Comparison of ENCODE assay signal across 10 mouse cellular contexts in genomic region chr12:34051112-34051511, GRCm38 (mm10).
A peak's percentile ranks its signal among the peaks of the same experiment; 100 is the strongest.
DNase-seq lines count a peak whose midpoint lies in the region; ATAC-seq and TF ChIP-seq lines count a peak whose summit lies in the region.
"Had no signal": no experiment of that assay in that cellular context is flagged by ENCODE, and none has a peak within 500 bp of the region (broad histone marks: within the 10 kb centered on the region; RNA-seq: fewer than 3 reads in every experiment).

No protein-coding gene starts in this region.

- intact Hi-C loops in heart, adult 2 months (cut with DNase I) = no loop called here
- intact Hi-C loops in heart, postnatal 14 days (cut with DNase I) = no loop called here

- no peak overlapping the region for H3K27ac ChIP-seq in heart, adult 2 months
- peak overlapping the region; percentile 76 for H3K27ac ChIP-seq in embryonic facial prominence, embryonic 13.5 days
- H3K27ac ChIP-seq: hindbrain, embryonic 15.5 days; liver, embryonic 14.5 days had no signal

- H3K4me3 ChIP-seq in heart, adult 2 months = no peak overlapping the region
- no peak overlapping the region for H3K4me3 ChIP-seq in embryonic facial prominence, embryonic 13.5 days
- H3K4me3 ChIP-seq: hindbrain, embryonic 15.5 days had no signal

- no peak overlapping the region for H3K9ac ChIP-seq in heart, adult 2 months (ENCODE audit: low read depth, low read length)
- H3K9ac ChIP-seq in embryonic facial prominence, embryonic 13.5 days = no peak overlapping the region
- H3K9ac ChIP-seq: hindbrain, embryonic 15.5 days; liver, embryonic 14.5 days had no signal

- H3K36me3 ChIP-seq in heart, adult 2 months (ENCODE audit: control insufficient read depth, insufficient read depth, low read length) = no peaks in the 10 kb centered on the region
- H3K36me3 ChIP-seq in embryonic facial prominence, embryonic 13.5 days = no peaks in the 10 kb centered on the region
- H3K36me3 ChIP-seq: hindbrain, embryonic 15.5 days had no signal

- no peaks in the 10 kb centered on the region for H3K9me3 ChIP-seq in embryonic facial prominence, embryonic 13.5 days
- H3K9me3 ChIP-seq: hindbrain, embryonic 15.5 days had no signal

- no peak for TF ChIP-seq POLR2A in heart, adult 2 months (IDR thresholded peaks at IDR 0.05; ENCODE audit: insufficient read depth, low read depth, low read length)

- 59% methylated on average over 7 of the region's 7 CpGs for WGBS in heart, adult 2 months
- WGBS in embryonic facial prominence, embryonic 13.5 days = 51% methylated on average over 7 of the region's 7 CpGs

- no peak overlapping the region for H3K4me2 ChIP-seq in embryonic facial prominence, embryonic 13.5 days
- H3K4me2 ChIP-seq: hindbrain, embryonic 15.5 days had no signal

- no peak for DNase-seq in heart, adult 2 months
- no peak for DNase-seq in heart, postnatal 14 days
- peak; percentile 6 for DNase-seq in retina, postnatal 1 day
- no peak for DNase-seq in retina, embryonic 14.5 days (ENCODE audit: low spot score)
- peak; percentile 55 for DNase-seq in thymus, postnatal 4 days
- DNase-seq in frontal cortex, postnatal 10 days (ENCODE audit: low spot score in 2 of 2) = no peak
- no peak for DNase-seq in urinary bladder, postnatal 10 days (ENCODE audit: low spot score)

- TF ChIP-seq CTCF in heart, adult 2 months (IDR thresholded peaks at IDR 0.05) = peak; percentile 42

- H3K79me2 ChIP-seq in heart, adult 2 months (replicated peaks; ENCODE audit: control insufficient read depth, insufficient read depth, low read length) = no peaks in the 10 kb centered on the region

- TF ChIP-seq EP300 in heart, adult 2 months (IDR thresholded peaks at IDR 0.05; ENCODE audit: insufficient read depth, low read depth, low read length) = no peak

- ATAC-seq in embryonic facial prominence, embryonic 13.5 days (ENCODE audit: insufficient number of reproducible peaks, insufficient read depth, low FRiP score, low TSS enrichment, low read depth) = no peak

- H3K4me1 ChIP-seq in heart, adult 2 months (ENCODE audit: control insufficient read depth, insufficient read depth, low read length) = no peaks in the 10 kb centered on the region
- peaks cover 32% of the 10 kb centered on the region for H3K4me1 ChIP-seq in embryonic facial prominence, embryonic 13.5 days
- H3K4me1 ChIP-seq: hindbrain, embryonic 15.5 days had no signal

- H3K27me3 ChIP-seq in heart, adult 2 months (ENCODE audit: control insufficient read depth, insufficient read depth, low read length) = no peaks in the 10 kb centered on the region
- no peaks in the 10 kb centered on the region for H3K27me3 ChIP-seq in embryonic facial prominence, embryonic 13.5 days
- H3K27me3 ChIP-seq: hindbrain, embryonic 15.5 days had no signal

Comparison
In these comparisons a context has a peak if more than half of its experiments do, and no peak if none do; other contexts are left out.
1. DNase-seq: peak in retina, postnatal 1 day (single experiment) and thymus, postnatal 4 days (single experiment); none in heart, adult 2 months (0 of 2), heart, postnatal 14 days (0 of 2), retina, embryonic 14.5 days (single experiment), frontal cortex, postnatal 10 days (0 of 2) and urinary bladder, postnatal 10 days (single experiment).